Mouse (Mus musculus): ENCODE data around the gene Zfp831. TPM values are rescaled to one million over a fixed set of nuclear protein-coding genes. Genes with fewer than 3 reads are reported as not detected.

Zfp831 gene
- polyA plus RNA-seq, 1 experiment, result 0.08 TPM

GRCm38 (mm10) chr2:174636750-174637149, 6.6 kb upstream of the Zfp831 start:
- Histone ChIP-seq H3K9me3 (peaks cover 5% of the 10 kb centered on the region; the same call in 1 of the 2 replicates), H3K27me3 (replicated peaks) (peaks cover 11% of the 10 kb centered on the region), H3K4me3 (replicated peaks) (no peak overlapping the region), H3K4me1 (no peaks in the 10 kb centered on the region), H3K36me3 (replicated peaks; ENCODE audit: low read length) (no peaks in the 10 kb centered on the region)
- no peak for TF ChIP-seq FLI1 (IDR thresholded peaks at IDR 0.05; ENCODE audit: low read length)
- TF ChIP-seq GATA1 (IDR thresholded peaks at IDR 0.05; ENCODE audit: borderline replicate concordance, low read length), result no peak

DNA sequence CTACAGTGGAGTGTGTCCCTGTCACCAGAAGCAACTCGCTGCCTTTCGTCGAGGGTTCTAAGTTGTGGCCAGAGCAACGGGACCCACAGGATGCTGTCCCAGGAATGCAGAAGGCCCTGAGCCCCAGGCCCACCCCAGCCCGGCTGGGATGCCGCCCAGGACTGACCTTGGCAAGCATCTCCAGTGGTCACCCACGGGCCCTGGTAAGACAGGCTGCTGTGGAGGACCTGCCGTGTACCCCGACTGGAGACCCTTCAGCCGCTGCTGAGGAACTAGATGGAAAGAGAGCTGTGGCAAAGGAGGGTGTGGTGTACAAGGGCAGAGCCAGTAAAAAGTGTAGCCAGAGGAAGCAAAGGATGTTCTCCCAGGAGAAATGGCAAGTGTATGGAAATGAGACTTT, 1.6 kb downstream of the Zfp831 start:
- TF ChIP-seq FLI1 (IDR thresholded peaks at IDR 0.05; ENCODE audit: low read length) (no peak), GATA1 (IDR thresholded peaks at IDR 0.05; ENCODE audit: borderline replicate concordance, low read length) (no peak)
- Histone ChIP-seq H3K4me1 (no peaks in the 10 kb centered on the region), H3K27me3 (replicated peaks) (peaks cover 2% of the 10 kb centered on the region), H3K9me3 (no peaks in the 10 kb centered on the region), H3K4me3 (replicated peaks) (no peak overlapping the region), H3K36me3 (replicated peaks; ENCODE audit: low read length) (no peaks in the 10 kb centered on the region)

DNA sequence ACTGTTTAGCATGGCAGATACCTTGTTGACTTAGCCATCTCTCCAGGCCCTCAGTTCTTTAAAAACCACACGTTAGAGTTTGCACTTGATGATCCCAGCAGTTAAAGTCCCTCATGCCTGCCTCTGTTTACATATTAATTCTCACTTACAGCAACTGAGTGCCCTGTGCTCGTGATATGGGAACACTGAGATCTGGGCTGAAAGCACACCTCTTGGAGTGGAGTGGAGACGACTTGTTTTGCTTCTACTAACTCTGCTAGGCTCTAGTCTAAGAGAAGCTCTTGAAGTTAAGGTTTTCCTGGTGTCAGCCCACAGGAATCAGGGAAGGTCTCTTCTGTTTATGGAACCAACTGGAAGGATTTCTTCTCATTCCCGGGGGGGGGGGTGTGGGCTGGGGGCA, 9.5 kb downstream of the Zfp831 start:
- no peaks in the 10 kb centered on the region for H3K9me3 ChIP-seq
- TF ChIP-seq FLI1 (IDR thresholded peaks at IDR 0.05; ENCODE audit: low read length) (no peak), GATA1 (IDR thresholded peaks at IDR 0.05; ENCODE audit: borderline replicate concordance, low read length) (no peak)
- peaks cover 3% of the 10 kb centered on the region for H3K27me3 ChIP-seq (replicated peaks)
- no peak overlapping the region for H3K4me3 ChIP-seq (replicated peaks)
- H3K4me1 ChIP-seq, result no peaks in the 10 kb centered on the region
- no peaks in the 10 kb centered on the region for H3K36me3 ChIP-seq (replicated peaks; ENCODE audit: low read length)

GRCm38 (mm10) chr2:174655341-174655740, 12.0 kb downstream of the Zfp831 start:
- TF ChIP-seq FLI1 (IDR thresholded peaks at IDR 0.05; ENCODE audit: low read length) (no peak), GATA1 (IDR thresholded peaks at IDR 0.05; ENCODE audit: borderline replicate concordance, low read length) (no peak)
- Histone ChIP-seq H3K36me3 (replicated peaks; ENCODE audit: low read length) (no peaks in the 10 kb centered on the region), H3K9me3 (no peaks in the 10 kb centered on the region), H3K4me3 (replicated peaks) (no peak overlapping the region), H3K4me1 (no peaks in the 10 kb centered on the region), H3K27me3 (replicated peaks) (peaks cover 5% of the 10 kb centered on the region)

DNA sequence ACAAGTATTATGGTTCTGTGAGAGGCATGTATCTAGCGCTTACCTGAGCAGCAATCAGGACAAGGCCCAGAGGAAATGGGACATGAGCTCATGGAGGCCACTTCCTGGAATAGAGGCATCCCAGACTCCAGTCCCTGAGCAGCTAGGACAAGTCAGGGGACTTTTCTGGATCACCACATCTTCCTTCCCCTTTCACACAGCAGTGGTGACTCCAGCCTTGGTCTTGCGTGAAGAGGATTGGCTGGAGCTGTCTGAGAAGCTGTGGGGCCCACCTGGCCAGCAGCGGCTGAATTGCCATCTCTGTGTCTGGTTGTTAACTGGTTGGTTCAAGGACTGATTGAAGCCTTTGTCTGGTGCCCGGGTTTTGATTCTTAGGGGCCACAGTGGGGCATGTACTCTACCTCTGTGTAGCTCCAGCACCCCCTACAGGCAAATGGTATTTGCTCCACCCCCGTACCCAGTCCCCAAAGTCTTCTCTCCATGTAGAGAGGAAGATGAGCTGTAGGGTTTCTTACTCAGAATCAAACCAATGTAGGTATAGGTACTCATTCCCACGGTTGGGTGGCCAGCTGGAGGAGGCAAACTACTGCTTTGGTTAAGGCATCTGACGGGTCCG, 15.0 kb downstream of the Zfp831 start:
- no peaks in the 10 kb centered on the region for H3K9me3 ChIP-seq
- no peaks in the 10 kb centered on the region for H3K36me3 ChIP-seq (replicated peaks; ENCODE audit: low read length)
- no peak overlapping the region for H3K4me3 ChIP-seq (replicated peaks)
- peaks cover 7% of the 10 kb centered on the region for H3K27me3 ChIP-seq (replicated peaks)
- no peaks in the 10 kb centered on the region for H3K4me1 ChIP-seq
- no peak for TF ChIP-seq FLI1 (IDR thresholded peaks at IDR 0.05; ENCODE audit: low read length)

DNA sequence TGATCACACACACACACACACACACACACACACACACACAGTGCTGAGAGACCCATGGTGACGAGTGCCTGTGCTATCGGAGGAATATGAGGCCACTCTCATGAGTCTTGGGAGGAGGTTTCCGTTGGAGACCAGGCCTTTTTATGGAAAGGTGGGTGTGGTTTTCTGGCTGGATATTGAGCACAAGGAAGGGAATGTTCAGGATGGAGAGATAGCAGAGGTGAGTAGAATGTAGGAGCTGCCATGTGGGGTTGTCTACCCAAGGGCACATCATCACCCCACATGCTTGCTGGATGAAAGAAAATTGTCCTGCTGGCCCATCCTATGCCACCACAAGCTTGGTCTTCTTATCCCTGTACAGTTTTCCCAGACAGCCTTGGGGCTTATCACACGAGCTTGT, 16.5 kb downstream of the Zfp831 start:
- H3K4me3 ChIP-seq (replicated peaks), result no peak overlapping the region
- H3K4me1 ChIP-seq, result no peaks in the 10 kb centered on the region
- H3K9me3 ChIP-seq, result no peaks in the 10 kb centered on the region
- no peaks in the 10 kb centered on the region for H3K36me3 ChIP-seq (replicated peaks; ENCODE audit: low read length)
- TF ChIP-seq GATA1 (IDR thresholded peaks at IDR 0.05; ENCODE audit: borderline replicate concordance, low read length) (no peak), FLI1 (IDR thresholded peaks at IDR 0.05; ENCODE audit: low read length) (no peak)
- peaks cover 6% of the 10 kb centered on the region for H3K27me3 ChIP-seq (replicated peaks)

DNA sequence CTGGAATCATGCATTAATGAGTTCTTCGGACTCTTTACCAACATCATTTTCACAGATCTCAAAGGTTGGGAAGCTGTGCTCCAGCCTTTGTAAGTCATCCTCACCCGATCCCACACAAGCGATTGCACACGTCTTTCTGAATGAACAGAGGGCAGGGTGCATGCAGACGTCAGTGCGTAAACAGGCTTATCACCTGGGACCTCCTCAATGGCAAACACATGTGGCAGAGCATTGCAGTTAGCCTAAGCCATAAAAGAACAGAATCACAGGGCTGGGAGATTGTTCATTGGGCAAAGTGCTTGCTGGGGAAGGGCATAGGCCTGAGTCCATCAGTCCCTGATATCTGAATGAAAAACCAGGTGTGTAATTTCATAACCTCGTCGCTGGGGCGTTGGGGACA, 17.0 kb downstream of the Zfp831 start:
- TF ChIP-seq FLI1 (IDR thresholded peaks at IDR 0.05; ENCODE audit: low read length), result no peak
- TF ChIP-seq GATA1 (IDR thresholded peaks at IDR 0.05; ENCODE audit: borderline replicate concordance, low read length), result no peak
- H3K9me3 ChIP-seq, result no peaks in the 10 kb centered on the region
- H3K4me3 ChIP-seq (replicated peaks), result no peak overlapping the region

GRCm38 (mm10) chr2:174661436-174662171, 18.3 kb downstream of the Zfp831 start:
- no peaks in the 10 kb centered on the region for H3K4me1 ChIP-seq

More for the DNA sequence above, 17.0 kb downstream of the Zfp831 start:
- H3K27me3 ChIP-seq (replicated peaks), result peaks cover 6% of the 10 kb centered on the region
- no peaks in the 10 kb centered on the region for H3K4me1 ChIP-seq
- no peaks in the 10 kb centered on the region for H3K36me3 ChIP-seq (replicated peaks; ENCODE audit: low read length)

GRCm38 (mm10) chr2:174662593-174662992, 19.3 kb downstream of the Zfp831 start:
- H3K4me3 ChIP-seq (replicated peaks), result no peak overlapping the region
- no peaks in the 10 kb centered on the region for H3K4me1 ChIP-seq
- H3K9me3 ChIP-seq, result no peaks in the 10 kb centered on the region
- peaks cover 10% of the 10 kb centered on the region for H3K27me3 ChIP-seq (replicated peaks)
- H3K36me3 ChIP-seq (replicated peaks; ENCODE audit: low read length), result no peaks in the 10 kb centered on the region
- TF ChIP-seq FLI1 (IDR thresholded peaks at IDR 0.05; ENCODE audit: low read length), result no peak

More at GRCm38 (mm10) chr2:174661436-174662171, 18.3 kb downstream of the Zfp831 start:
- Histone ChIP-seq H3K9me3 (no peaks in the 10 kb centered on the region), H3K36me3 (replicated peaks; ENCODE audit: low read length) (no peaks in the 10 kb centered on the region), H3K27me3 (replicated peaks) (peaks cover 9% of the 10 kb centered on the region), H3K4me3 (replicated peaks) (peak overlapping the region; percentile 9)
- TF ChIP-seq GATA1 (IDR thresholded peaks at IDR 0.05; ENCODE audit: borderline replicate concordance, low read length) (no peak), FLI1 (IDR thresholded peaks at IDR 0.05; ENCODE audit: low read length) (no peak)

DNA sequence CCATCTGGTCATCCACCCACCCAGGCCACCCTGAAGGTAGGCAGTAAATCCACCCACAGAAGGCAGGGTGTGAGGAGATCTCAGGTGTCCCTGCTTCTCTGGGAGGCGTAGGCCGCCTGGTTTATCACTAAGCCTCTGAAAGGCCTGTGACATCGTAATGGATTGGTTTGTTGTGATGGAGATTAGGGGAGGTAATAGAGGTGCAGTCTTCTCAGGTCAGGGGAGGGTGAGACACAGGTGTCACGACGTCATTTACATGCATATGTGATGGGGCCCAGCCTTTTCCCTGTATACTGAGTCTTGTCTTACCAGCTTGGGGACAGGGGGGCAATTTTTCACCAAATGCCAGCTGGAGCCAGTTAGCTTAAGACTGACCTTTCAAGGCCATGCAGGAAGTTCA, 22.1 kb downstream of the Zfp831 start:
- no peak for TF ChIP-seq GATA1 (IDR thresholded peaks at IDR 0.05; ENCODE audit: borderline replicate concordance, low read length)
- TF ChIP-seq FLI1 (IDR thresholded peaks at IDR 0.05; ENCODE audit: low read length), result no peak
- H3K4me3 ChIP-seq (replicated peaks), result no peak overlapping the region
- no peaks in the 10 kb centered on the region for H3K4me1 ChIP-seq
- H3K36me3 ChIP-seq (replicated peaks; ENCODE audit: low read length), result no peaks in the 10 kb centered on the region
- H3K9me3 ChIP-seq, result no peaks in the 10 kb centered on the region
- H3K27me3 ChIP-seq (replicated peaks), result peaks cover 10% of the 10 kb centered on the region
